Mouse (Mus musculus) heart, embryonic 14.5 days (tissue): ENCODE data around the gene Jagn1. TPM values are rescaled to one million over a fixed set of nuclear protein-coding genes. Genes with fewer than 3 reads are reported as not detected.
A peak's percentile ranks its signal among the peaks of the same experiment; 100 is the strongest.

Source experiments
- ATAC-seq: fragments of 200-750 bp; cut with Nextera tagmentation; 2 replicates; pipeline ENCODE4 v1.8.0; 2017; ENCODE audit warnings: low read depth, moderate TSS enrichment; ENCODE audit not compliant: insufficient number of reproducible peaks, insufficient read depth, low FRiP score
- H3K27ac ChIP-seq, 2 experiments: fragments of 200-500 bp in 1 of 2; fragments of 300-500 bp in 1 of 2; sonication (generic) in 1 of 2; replicated peaks in 1 of 2; 2 replicates each; pipeline ENCODE4 v1.5.1; 2012 to 2014; ENCODE audit warnings: low read depth in 2 of 2, low read length in 2 of 2, control low read depth in 1 of 2, mild to moderate bottlenecking in 1 of 2, mixed read lengths in 1 of 2; ENCODE audit not compliant: control insufficient read depth in 1 of 2, insufficient read depth in 1 of 2
- H3K27me3 ChIP-seq: fragments of 300-500 bp; sonication (generic); 2 replicates; pipeline ENCODE4 v1.6.1; 2014; ENCODE audit warnings: mild to moderate bottlenecking, low read length, control low read depth; ENCODE audit not compliant: control insufficient read depth, insufficient read depth
- H3K36me3 ChIP-seq: fragments of 300-500 bp; sonication (generic); 2 replicates; pipeline ENCODE4 v1.6.1; 2014; ENCODE audit warnings: mild to moderate bottlenecking, control low read depth, low read length, mixed read lengths; ENCODE audit not compliant: control insufficient read depth, insufficient read depth
- H3K4me1 ChIP-seq, 2 experiments: fragments of 200-500 bp in 1 of 2; fragments of 300-500 bp in 1 of 2; sonication (generic) in 1 of 2; 2 replicates each; pipeline ENCODE4 v1.6.1; 2012 to 2014; ENCODE audit warnings: low read length in 2 of 2, control low read depth in 1 of 2, mixed read lengths in 1 of 2; ENCODE audit not compliant: control insufficient read depth in 2 of 2, insufficient read depth in 2 of 2
- H3K4me2 ChIP-seq: fragments of 300-500 bp; sonication (generic); 2 replicates; pipeline ENCODE4 v1.6.1; 2014; ENCODE audit warnings: mild to moderate bottlenecking, low read length
- H3K4me3 ChIP-seq, 2 experiments: fragments of 200-500 bp in 1 of 2; fragments of 300-500 bp in 1 of 2; sonication (generic) in 1 of 2; 2 replicates each; pipeline ENCODE4 v1.5.1; 2012 to 2014; ENCODE audit warnings: low read length in 2 of 2, mild to moderate bottlenecking in 2 of 2, control low read depth in 1 of 2, low read depth in 1 of 2, moderate library complexity in 1 of 2; ENCODE audit not compliant: control insufficient read depth in 1 of 2, insufficient read depth in 1 of 2
- H3K9ac ChIP-seq: fragments of 300-500 bp; sonication (generic); 2 replicates; pipeline ENCODE4 v1.6.1; 2014; ENCODE audit warnings: mild to moderate bottlenecking, low read length
- H3K9me3 ChIP-seq: fragments of 300-500 bp; sonication (generic); 2 replicates; pipeline ENCODE4 v1.6.1; 2016; ENCODE audit warnings: low read length, control low read depth; ENCODE audit not compliant: control insufficient read depth
- WGBS: fragments of 180-500 bp; shearing (Covaris S2); extraction: QIAGEN DNeasy Blood & Tissue Kit; methylation state at CpG from one replicate; pipeline ENCODE4 v1.1.7; 2014; 5-methylcytosine and 5-hydroxymethylcytosine counted together
- polyA plus RNA-seq: library from polyadenylated mRNA; unstranded; fragments of >200 nt; fragmentation: Nextera tagmentation; extraction: Ambion mirVana; gene quantifications from 2 replicates; pipeline ENCODE4 v1.2.1, GENCODE M21; 2014

Jagn1 gene
- polyA plus RNA-seq, 1 experiment from 2014 or later = 54.2 TPM

- H3K27ac ChIP-seq = no peak overlapping the region
- ATAC-seq = no peak
- no peaks in the 10 kb centered on the region for H3K36me3 ChIP-seq
- H3K4me2 ChIP-seq = no peak overlapping the region
- no peaks in the 10 kb centered on the region; a peak in 1 of 4 replicates for H3K4me1 ChIP-seq
- H3K9ac ChIP-seq = no peak overlapping the region
- H3K9me3 ChIP-seq = no peaks in the 10 kb centered on the region
- 52% methylated on average over 7 of the region's 7 CpGs for WGBS
- H3K27me3 ChIP-seq = peaks cover 10% of the 10 kb centered on the region; the same call in 1 of the 2 replicates
- H3K4me3 ChIP-seq = no peak overlapping the region
Measured at GRCm38 (mm10) chr6:113464040-113464439, 21.7 kb downstream of the Jagn1 start.

GRCm38 (mm10) chr6:113465602-113466001 is 23.2 kb downstream of the Jagn1 start:
- 53% methylated on average over 5 of the region's 5 CpGs for WGBS
- Histone ChIP-seq H3K36me3 (no peaks in the 10 kb centered on the region), H3K9me3 (no peaks in the 10 kb centered on the region), H3K9ac (no peak overlapping the region), H3K4me1 (peaks cover 5 to 7% of the 10 kb centered on the region in 2 experiments; a peak in 1 of 4 replicates), H3K4me3 (no peak overlapping the region), H3K4me2 (no peak overlapping the region), H3K27ac (no peak overlapping the region), H3K27me3 (peaks cover 20% of the 10 kb centered on the region; the same call in 1 of the 2 replicates)
- ATAC-seq = no peak

GRCm38 (mm10) chr6:113468512-113468911 is 26.1 kb downstream of the Jagn1 start:
- no peaks in the 10 kb centered on the region for H3K9me3 ChIP-seq
- no peak for ATAC-seq
- no peaks in the 10 kb centered on the region for H3K36me3 ChIP-seq
- H3K27ac ChIP-seq = no peak overlapping the region
- H3K9ac ChIP-seq = 0 out of 2 replicates have a peak overlapping the region, but pooled peaks have one; percentile 16
- WGBS = 57% methylated on average over 3 of the region's 3 CpGs
- H3K4me3 ChIP-seq = no peak overlapping the region
- peaks cover 21% of the 10 kb centered on the region; the same call in 1 of the 2 replicates for H3K27me3 ChIP-seq
- no peak overlapping the region for H3K4me2 ChIP-seq
- H3K4me1 ChIP-seq = peaks cover 16 to 20% of the 10 kb centered on the region in 2 experiments

GRCm38 (mm10) chr6:113469021-113469420 is 26.7 kb downstream of the Jagn1 start:
- peaks cover 21% of the 10 kb centered on the region; the same call in 1 of the 2 replicates for H3K27me3 ChIP-seq
- H3K36me3 ChIP-seq = no peaks in the 10 kb centered on the region
- H3K27ac ChIP-seq = no peak overlapping the region
- H3K9ac ChIP-seq = peak overlapping the region; percentile 55
- H3K4me3 ChIP-seq = peak overlapping the region; percentile 42 to 45
- no peaks in the 10 kb centered on the region for H3K9me3 ChIP-seq
- H3K4me1 ChIP-seq = peaks cover 16 to 20% of the 10 kb centered on the region in 2 experiments
- WGBS = 9% methylated on average over 9 of the region's 9 CpGs
- no peak for ATAC-seq
- H3K4me2 ChIP-seq = peak overlapping the region; percentile 76

GRCm38 (mm10) chr6:113469432-113469831 is 27.1 kb downstream of the Jagn1 start:
- H3K27ac ChIP-seq = no peak overlapping the region
- H3K4me2 ChIP-seq = peak overlapping the region; percentile 76
- peaks cover 16 to 20% of the 10 kb centered on the region in 2 experiments for H3K4me1 ChIP-seq
- ATAC-seq = no peak
- no peaks in the 10 kb centered on the region for H3K9me3 ChIP-seq
- no peaks in the 10 kb centered on the region for H3K36me3 ChIP-seq
- H3K9ac ChIP-seq = peak overlapping the region; percentile 55
- under 1% methylated on average over 29 of the region's 31 CpGs for WGBS
- H3K4me3 ChIP-seq = peak overlapping the region; percentile 42 to 45
- H3K27me3 ChIP-seq = peaks cover 21% of the 10 kb centered on the region; the same call in 1 of the 2 replicates

GRCm38 (mm10) chr6:113471297-113471936 is 29.0 kb downstream of the Jagn1 start, which contains the start of gene Il17rc:
Il17rc (plus strand) TSS chr6:113471427.
- ATAC-seq = no peak
- peak within 1 kb of the TSS in 1 of 2 experiments; percentile 35; a peak in 1 of 4 replicates for H3K27ac ChIP-seq
- no peaks in the 10 kb centered on the region for H3K36me3 ChIP-seq
- 11% methylated on average over 12 of the region's 12 CpGs for WGBS
- peak within 1 kb of the TSS; percentile 69 for H3K4me2 ChIP-seq
- H3K4me3 ChIP-seq = peak within 1 kb of the TSS; percentile 22 to 40
- peak within 1 kb of the TSS; percentile 70 for H3K9ac ChIP-seq
- H3K4me1 ChIP-seq = peaks cover 16 to 20% of the 10 kb centered on the region in 2 experiments
- H3K9me3 ChIP-seq = no peaks in the 10 kb centered on the region
- H3K27me3 ChIP-seq = peaks cover 23% of the 10 kb centered on the region; the same call in 1 of the 2 replicates

GRCm38 (mm10) chr6:113472061-113472460 is 29.7 kb downstream of the Jagn1 start:
- WGBS = 59% methylated on average over 10 of the region's 10 CpGs
- Histone ChIP-seq H3K4me2 (peak overlapping the region; percentile 69), H3K4me1 (peaks cover 16 to 20% of the 10 kb centered on the region in 2 experiments), H3K27ac (peak overlapping the region in 1 of 2 experiments; percentile 35; a peak in 1 of 4 replicates), H3K27me3 (peaks cover 24% of the 10 kb centered on the region; the same call in 1 of the 2 replicates), H3K9ac (no peak overlapping the region), H3K36me3 (no peaks in the 10 kb centered on the region), H3K9me3 (no peaks in the 10 kb centered on the region), H3K4me3 (no peak overlapping the region)
- no peak for ATAC-seq
